Mouse (Mus musculus) urinary bladder, adult 2 months (tissue): ENCODE measurements around the gene Cacnb4. TPM values are rescaled to one million over a fixed set of nuclear protein-coding genes. Genes with fewer than 3 reads are reported as not detected.

Experiments
- DNase-seq: peaks from one replicate; pipeline ENCODE4 v3.0.0; 2022; ENCODE audit warnings: low spot score
- polyA plus RNA-seq: library from polyadenylated mRNA; depleted of rRNA; stranded (reverse); fragments of >200 nt; gene quantifications from 2 replicates; pipeline ENCODE4 v1.2.3, GENCODE M21; 2012

Cacnb4 gene
- polyA plus RNA-seq, 1 experiment, result 0.74 TPM

DNA sequence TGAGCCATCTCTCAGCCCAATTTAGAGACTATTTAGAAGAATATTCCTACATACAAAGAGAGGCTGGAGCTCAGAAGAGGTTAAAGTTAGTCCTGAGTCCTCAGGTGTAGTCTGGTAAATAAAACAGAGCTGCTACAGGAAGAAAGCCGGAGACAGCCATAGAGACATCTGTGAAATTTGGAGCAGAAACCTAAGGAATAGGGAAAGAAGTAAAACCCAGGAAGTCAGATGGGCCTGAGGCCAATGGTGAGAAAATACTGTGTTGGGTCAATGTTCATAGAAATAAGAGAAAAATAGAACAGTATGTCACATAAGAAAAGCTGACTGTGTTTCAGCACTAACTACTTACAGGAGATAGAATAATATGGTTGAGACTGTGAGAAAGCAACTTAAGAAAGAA is 155.6 kb downstream of the Cacnb4 start:
- no peak for DNase-seq

DNA sequence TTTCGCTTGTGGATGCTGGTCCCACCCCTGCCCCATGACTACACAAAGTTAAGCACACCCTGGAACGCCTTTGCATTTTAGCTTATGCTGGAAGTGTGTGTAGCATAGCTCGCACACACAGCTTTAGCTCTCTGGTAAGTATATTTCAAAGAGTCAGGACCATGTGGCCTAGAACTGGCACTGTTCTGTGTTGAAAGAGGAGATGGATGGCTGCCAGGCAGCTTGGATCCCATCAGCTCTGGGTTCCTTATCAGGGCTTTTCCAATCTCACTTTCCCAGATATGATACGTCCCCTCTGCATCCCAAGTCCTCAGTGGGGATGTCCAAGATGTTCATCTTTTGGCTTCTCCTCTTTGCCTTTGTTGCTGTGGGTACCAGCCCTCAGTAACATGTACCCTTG is 157.9 kb downstream of the Cacnb4 start:
- no peak for DNase-seq

DNA sequence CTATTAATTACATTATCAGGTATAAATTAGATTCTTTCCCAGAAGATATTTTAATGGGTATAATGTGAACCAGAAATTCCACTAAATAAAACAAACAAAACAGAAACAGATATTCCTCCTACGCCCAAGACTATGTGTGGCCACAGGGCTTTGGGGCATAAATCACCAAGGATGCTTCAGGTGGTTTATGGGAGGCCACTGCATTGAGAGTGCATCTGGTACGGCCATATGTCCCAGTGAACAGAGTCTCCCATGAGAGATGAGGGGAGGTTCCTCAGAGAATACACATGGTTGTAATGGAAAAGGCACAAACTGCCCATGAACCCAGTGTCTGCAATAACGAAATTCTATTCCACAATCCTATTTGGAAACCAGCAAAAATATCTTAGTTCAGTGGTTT is 160.1 kb downstream of the Cacnb4 start:
- no peak for DNase-seq

DNA sequence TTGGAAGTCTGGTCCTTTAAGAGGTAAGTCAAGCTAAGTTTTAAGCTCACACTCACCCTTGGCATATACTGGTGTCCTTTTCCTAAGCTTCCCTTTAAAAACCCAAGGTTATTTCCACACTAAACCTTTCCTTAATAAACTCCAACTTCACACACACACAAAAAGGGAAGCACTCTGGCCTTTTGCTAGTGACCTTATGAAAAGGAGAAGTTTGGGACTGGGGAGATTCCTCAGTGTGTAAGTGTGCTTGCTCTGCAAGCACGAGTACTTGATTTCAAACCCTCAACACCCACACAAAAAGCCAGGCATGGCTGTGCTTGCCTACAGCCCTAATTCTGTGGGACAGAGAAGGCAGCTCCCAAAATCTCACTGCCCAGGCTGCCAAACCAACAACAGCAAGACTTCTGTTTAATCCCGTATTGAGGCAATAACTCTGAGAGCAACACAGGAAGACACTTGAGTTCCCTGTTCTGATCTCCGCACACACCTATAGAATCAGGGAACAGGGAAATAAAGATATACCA is 163.7 kb downstream of the Cacnb4 start:
- no peak for DNase-seq

DNA sequence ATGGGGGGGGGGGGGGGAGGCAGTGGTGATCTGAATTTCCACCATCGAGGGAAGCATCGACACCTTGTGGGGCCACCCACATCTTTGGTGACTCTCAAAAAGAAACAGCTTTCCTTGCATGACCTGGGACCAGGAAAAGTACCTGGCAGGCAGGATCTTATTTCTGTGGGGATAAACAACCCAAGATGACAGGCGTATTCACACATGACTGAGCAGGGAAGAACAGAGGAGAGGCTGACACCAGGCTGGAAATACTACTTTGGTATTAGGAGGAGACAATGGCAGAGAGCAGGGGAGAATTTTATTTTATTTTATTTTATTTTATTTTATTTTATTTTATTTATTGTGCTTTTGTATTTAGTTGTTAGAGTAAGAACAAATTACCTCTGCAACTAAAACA is 164.4 kb downstream of the Cacnb4 start:
- DNase-seq, result no peak

DNA sequence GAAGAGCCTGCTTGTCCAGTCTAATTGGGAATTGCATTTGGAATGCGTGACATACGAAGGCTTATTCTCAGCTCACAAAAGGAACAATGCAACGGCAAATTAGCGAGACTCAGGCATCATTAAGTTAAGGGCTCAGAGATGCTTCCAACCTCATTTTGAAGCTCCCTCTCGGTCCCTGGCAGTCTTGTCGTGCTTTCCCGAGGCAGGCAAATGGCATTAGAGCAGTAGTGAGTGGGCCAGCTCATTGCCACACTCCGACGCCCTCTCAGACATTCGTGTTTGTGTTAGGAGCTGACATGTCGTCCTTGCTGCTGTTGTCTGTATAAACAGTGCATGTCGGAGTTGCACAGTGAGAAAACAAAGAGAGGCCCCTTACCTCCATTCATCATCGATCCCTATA is 164.8 kb downstream of the Cacnb4 start:
- no peak for DNase-seq

DNA sequence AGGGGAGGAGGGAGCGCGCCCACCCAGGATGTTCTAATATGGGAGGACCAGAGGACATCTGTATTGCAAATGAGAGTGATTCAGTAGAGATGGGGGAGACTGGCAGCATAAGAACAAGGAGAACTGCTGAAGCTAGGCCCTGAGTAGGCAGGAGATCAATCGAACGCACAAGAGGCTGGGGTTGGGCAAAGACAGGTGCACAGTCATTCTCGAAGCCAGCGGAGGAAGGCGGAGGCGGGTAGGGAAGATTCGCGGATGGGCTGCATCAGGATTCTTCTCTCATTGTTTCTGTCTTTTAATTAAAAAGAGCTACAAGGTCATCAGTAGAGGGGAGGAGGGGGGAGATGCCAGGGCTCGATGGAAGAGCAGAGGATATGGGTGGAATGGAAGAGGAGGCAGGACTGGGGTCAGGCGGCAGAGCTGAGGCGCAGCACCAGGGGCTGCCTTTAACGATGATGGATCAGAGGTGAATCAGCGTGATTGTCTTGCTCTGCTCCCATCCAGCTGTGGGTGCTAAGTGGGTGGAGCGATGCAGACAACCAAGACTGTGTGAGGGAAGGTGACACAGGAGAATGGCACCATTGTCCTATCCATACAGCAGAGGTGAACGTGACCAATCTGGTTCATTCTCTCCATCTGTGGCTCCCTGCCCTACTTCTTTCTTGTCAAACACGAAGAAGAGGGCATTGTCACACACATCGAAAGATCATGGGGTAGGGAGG is 166.7 kb downstream of the Cacnb4 start:
- no peak for DNase-seq

DNA sequence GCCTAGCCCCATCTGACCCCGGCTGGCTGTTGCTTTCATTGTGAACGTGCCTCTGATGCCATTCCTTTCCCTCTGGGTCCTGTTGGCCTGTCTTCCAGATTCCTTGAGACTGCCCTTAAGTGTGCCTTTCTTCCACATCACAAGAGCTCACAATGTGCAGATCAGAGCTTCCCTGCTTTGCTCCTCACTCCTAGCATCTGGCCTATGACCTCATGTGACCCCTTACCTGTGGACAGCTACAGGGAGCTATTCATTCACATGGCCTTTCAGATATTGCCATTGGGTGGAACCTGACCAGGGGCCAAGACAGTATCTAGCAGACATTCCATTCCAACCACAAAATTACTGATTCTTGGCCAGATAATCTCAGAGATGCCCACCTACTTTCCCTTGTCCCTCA is 171.5 kb downstream of the Cacnb4 start:
- no peak for DNase-seq

DNA sequence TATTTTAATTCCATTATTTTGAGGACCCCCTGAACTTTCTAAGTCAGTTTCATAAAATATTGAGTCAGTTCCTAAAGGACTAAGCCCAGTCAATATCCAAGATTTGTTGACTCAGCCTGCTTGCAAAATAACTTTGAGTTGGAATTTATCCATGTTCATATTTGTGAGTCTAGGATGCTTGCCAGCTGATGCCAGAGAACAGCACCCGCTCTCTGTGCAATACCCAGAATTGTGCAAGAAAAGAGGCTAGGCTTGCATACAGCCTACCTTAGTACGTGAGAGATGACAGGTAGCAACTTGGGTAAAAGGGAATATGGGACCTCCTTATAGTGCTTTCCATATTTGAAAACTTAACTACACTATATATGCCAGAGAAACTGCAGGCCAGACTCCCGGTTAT is 171.9 kb downstream of the Cacnb4 start:
- no peak for DNase-seq

DNA sequence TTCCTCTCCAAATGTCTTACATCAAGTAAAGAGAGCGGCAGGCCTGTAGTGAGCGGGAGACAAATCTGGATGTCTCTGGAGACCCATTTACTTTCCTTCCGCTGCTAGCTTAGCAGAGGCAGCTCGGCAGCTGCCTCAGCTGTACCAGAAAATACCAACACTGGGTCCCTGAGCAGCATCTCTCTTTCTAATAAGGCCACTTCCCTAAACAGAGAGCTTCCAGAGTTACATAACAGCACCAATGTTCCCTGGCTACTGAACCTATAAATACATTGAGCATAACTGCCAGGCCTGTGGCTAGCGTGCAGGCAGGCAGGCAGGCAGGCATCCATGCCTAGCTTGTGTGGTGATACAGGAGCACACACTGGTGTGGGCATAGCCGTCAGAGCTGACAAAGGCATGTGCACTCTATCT is 176.8 kb downstream of the Cacnb4 start:
- DNase-seq, result no peak

DNA sequence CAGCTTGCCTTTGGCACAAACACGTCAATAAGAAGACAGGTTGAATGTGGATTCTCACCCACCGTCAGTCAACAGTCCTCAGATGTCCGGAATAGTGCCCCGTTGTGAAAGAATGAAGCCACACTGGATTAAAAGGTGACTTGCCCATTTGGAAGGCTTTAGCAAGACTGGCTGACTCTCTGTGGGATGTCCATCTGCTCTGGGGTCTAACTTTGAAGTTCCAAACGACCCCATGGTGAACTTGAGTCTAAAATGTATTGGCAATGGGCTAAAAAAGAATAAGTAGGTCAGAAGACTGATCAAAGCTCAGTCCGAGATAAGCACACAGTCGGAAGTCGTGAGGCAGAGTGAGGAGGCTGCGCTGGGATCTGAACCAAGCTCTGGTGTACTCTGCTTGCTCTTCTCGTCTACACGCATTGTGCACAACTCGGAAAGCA is 177.5 kb downstream of the Cacnb4 start:
- no peak for DNase-seq

DNA sequence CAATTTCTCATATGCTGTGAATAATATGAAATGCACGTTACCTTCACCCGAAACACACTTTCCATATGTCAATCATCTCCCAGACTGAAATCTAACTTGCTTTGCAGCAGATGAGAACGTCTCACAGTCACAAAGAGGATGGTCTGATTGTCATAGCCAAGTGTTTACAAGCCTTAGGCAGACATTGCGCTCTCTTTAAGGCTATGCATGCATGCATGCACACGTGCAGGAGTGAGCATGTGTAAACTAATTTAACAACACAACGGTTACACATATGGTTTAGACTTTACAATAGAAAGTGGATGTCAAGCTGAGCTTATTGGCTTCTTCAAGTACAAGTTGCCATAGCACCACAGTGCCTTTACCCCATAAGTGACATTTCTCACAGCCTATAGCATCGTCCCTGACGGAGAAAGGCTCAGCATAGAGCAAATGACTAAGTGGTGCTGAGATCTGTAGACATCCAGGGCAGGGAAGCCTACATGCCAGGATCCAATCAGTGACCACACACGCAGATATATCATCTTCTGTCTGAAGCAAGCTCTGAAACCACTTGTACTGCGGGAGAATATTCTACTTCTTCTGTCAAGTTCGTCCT is 181.4 kb downstream of the Cacnb4 start:
- DNase-seq, result no peak

DNA sequence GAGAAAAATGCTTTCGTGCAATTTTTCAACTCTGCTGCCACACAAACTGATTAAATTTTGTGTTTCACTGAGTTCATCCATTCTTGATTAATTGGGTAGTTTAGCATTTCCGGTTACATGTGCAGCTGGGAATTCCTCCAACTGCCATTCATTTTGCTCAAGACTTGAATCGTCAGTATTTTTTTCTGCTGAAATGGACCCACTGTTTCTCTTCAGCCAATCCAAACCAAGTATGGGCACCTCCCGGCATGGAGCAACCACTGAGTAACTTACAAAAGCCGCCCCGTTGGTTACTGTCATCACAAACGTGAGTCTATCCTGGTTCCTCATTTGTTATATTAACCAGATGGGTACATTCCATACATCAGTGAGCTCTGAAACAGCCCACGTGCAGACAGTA is 182.4 kb downstream of the Cacnb4 start:
- no peak for DNase-seq

DNA sequence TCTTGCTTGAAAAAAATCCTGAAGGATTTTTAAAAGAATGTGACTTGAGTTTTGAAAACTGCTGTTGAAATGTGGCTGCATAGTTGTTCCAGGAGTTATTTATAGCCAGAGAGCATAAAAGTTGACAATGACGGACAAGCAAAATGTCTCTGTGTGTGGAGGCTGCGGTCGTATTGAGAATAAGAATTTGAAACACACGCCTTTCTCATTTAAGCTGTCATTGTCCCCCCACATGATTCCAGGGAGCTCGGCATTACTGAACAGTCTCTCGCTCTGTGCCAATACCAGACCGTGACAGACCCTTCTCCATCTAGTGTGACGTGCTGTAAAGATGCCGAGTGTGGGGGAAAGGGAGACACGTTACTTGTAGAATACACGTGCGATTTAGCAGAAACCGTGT is 183.8 kb downstream of the Cacnb4 start:
- no peak for DNase-seq

DNA sequence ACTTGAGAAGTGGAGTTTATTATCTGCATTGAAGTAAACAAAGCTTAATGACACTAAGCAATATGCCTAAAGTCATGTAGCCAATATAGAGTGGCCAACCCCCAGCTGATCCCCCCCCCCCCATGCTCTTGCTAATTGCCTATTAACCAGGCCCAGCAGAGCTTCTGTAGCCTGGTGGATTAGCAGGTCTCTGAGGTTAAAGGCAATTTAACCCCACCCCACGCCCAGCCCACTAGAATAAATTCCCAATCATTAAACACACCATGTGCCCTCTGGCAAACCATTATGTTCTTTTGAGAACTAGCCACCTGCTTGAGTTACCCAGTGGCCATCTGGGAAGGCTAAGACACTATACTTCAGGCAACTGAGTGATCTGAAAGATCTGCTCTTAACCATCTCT is 186.8 kb downstream of the Cacnb4 start:
- DNase-seq, result no peak

DNA sequence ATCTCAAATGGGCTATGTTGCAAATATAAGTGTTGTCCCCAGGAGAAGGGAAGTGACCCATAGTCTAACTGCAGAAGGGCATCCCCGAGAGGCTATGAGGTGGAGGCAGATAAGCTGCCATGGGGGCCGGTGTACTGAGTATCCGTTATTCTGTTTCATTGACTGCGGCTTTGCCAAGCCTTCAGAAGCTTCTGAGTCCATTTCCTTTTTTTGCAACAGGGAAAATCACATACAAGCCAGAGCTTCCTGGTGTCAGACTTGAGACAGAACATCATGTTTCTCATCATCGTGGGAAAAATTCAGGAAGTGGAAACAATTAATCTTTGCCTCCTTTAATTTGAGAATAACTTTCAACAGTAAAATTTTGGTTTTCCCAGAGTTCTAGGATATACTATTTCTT is 193.1 kb downstream of the Cacnb4 start:
- no peak for DNase-seq

DNA sequence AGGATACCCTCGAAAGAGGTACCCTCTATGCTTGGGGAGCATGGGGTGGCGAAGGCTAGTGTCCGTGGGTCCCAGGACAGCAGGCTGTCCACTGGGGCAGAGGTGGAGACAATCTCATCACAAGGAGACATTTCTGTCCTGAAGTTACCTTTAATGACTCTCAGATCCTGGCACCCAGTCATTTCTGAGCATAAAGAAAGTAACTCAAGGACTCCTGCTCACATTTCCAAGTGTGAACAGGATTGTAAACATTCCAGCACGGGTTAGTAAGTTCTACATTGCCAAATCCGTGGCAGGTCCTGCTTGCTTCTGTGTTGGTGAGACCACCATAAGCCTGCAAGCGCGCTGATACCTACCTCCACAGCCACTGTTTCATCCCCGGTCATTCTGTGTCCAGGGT is 196.2 kb downstream of the Cacnb4 start:
- DNase-seq, result no peak

DNA sequence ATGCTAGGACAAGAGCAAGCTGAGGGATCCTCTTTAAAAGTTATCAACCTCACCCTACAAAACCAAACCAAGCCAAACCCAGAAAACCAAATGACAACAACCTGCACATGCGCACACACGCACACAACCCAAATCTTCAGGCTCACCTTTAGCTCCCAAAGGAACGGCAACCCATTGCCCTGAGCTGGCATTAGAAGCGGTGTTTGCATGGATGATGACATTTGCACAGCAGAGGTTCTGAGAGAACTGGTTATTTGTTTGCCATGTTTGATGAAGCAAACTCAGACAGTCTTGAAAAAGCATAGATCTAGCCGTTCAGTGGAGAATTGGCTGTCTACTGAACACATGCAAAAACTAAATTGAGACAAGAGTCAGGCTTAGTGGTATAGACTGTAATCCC is 198.1 kb downstream of the Cacnb4 start:
- no peak for DNase-seq

DNA sequence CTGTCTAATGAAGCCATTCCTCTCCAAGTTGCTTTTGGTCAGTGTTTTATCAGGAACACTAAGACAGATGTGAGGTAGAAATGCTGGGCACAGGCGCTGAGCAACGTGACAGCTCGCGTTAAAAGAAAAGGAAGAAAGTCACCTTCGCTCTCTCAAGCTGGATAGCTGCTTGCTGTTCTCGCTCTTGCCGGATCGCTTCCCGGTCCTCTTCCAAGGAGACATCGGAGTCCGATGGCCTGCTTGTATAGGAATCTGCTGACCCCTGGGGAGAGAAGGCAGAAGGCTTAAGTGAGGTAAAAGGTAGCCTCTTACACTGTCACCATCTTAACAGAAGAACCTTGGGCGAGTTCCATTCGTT is 199.1 kb downstream of the Cacnb4 start:
- no peak for DNase-seq

DNA sequence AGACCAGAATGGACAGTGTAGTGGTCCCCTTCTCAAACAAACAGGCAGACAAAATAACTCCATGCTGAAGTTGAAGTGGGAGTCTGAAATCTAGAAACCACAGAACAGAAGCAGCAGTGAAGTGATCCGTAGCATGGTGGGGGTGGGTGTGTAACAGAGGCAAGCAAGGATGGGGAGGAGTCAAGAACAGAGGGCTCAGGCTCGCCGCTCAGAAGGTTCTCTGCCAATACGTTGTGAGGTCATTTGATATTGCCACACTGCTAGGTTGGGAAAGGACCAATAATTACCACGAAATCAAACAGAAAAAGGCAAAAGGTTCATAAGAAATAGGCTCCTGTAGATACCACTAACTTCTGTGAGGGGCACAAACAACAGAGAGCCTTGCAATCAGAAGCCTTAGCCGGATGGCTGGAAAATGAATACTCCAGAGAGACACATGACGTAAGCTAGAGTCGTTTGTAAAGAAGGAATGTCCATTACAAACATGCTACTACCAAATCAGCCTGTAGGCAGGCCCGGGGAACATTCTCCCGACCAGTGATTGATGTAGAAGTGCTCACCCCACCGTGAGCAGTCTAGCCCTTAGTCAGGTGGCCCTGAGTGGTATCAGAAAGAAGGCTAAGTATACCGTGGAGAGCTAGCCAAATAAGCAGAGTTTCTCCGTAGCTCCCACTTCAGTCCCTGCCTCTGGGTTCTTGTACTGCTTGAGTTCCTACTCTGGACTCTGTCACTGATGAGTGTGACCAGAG is 199.7 kb downstream of the Cacnb4 start:
- no peak for DNase-seq

DNA sequence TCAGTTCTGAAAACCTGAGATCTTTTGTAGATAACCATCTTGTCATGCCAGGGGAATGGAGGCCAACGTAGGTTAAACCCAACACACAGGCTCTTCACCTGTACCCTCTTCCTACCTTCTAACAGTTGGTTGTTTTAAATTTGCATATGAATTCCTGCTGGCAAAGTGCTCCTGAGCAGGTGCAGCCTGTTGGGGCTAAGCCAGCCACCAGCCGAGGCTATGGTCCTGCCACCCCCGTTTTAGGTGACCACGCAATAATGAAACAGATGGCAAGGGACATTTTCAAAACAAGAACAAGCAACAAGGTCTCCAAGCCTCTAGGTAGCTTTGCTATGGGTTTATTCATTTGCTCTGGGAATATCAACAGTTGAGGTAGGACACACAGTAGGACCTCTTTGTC is 200.8 kb downstream of the Cacnb4 start:
- DNase-seq, result no peak

DNA sequence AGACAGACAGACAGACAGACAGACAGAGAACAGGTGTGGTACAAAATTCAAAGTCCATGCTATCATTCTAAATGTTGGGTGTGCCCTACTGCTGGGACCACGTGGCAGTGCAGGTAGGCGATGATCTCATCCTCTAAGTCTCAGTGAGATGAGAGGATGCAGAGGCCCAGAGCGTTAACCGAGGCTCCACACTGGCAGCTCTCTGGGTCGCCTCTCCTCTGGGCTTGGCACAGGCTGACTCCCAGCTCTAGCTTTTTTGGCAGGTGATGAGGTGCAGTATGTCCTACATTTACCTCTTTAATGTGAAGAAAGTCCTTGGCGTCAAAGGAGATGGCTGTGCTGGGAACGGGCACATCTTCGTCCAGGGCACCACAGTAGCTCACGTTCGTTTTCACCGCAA is 202.1 kb downstream of the Cacnb4 start:
- no peak for DNase-seq
